Mouse (Mus musculus) intestine, postnatal 0 days (tissue): ENCODE results near the gene Hivep3. TPM values are rescaled to one million over a fixed set of nuclear protein-coding genes. Genes with fewer than 3 reads are reported as not detected.
A peak's percentile ranks its signal among the peaks of the same experiment; 100 is the strongest.

Experiments used
- ATAC-seq: fragments of 200-750 bp; cut with Nextera tagmentation; 2 replicates; pipeline ENCODE4 v1.8.0; 2017; ENCODE audit warnings: mild to moderate bottlenecking, moderate TSS enrichment, moderate library complexity
- H3K27ac ChIP-seq: fragments of 300-500 bp; sonication (generic); 2 replicates; pipeline ENCODE4 v1.5.1; 2014; ENCODE audit warnings: mild to moderate bottlenecking, low read depth, low read length, moderate library complexity
- H3K27me3 ChIP-seq: fragments of 300-500 bp; sonication (generic); replicated peaks from 2 replicates; pipeline ENCODE4 v1.6.1; 2014; ENCODE audit warnings: low read length, mixed read lengths; ENCODE audit not compliant: control insufficient read depth, insufficient read depth
- H3K36me3 ChIP-seq: fragments of 300-500 bp; sonication (generic); 2 replicates; pipeline ENCODE4 v1.6.1; 2014; ENCODE audit warnings: mild to moderate bottlenecking, moderate library complexity; ENCODE audit not compliant: control insufficient read depth, insufficient read depth
- H3K4me1 ChIP-seq: fragments of 300-500 bp; sonication (generic); replicated peaks from 2 replicates; pipeline ENCODE4 v1.6.1; 2014; ENCODE audit warnings: antibody characterized with exemption, low read length, mixed read lengths; ENCODE audit not compliant: control insufficient read depth, insufficient read depth
- H3K4me2 ChIP-seq: fragments of 300-500 bp; sonication (generic); replicated peaks from 2 replicates; pipeline ENCODE4 v1.6.1; 2014; ENCODE audit warnings: low read depth, mild to moderate bottlenecking, moderate library complexity
- H3K4me3 ChIP-seq: fragments of 300-500 bp; sonication (generic); 2 replicates; pipeline ENCODE4 v1.5.1; 2014; ENCODE audit warnings: low read depth, low read length
- H3K9ac ChIP-seq: fragments of 300-500 bp; sonication (generic); 2 replicates; pipeline ENCODE4 v1.6.1; 2014; ENCODE audit warnings: mild to moderate bottlenecking, low read depth, low read length
- H3K9me3 ChIP-seq: fragments of 300-500 bp; sonication (generic); 2 replicates; pipeline ENCODE4 v1.6.1; 2016; ENCODE audit warnings: mixed run types; ENCODE audit not compliant: control insufficient read depth
- CTCF ChIP-seq: sonication (generic); IDR thresholded peaks from 2 replicates; pipeline ENCODE4 v1.5.1; 2016; ENCODE audit warnings: low read depth, mild to moderate bottlenecking, control low read depth, antibody characterized with exemption, moderate library complexity
- WGBS: fragments of 180-500 bp; shearing (Covaris S2); extraction: QIAGEN DNeasy Blood & Tissue Kit; methylation state at CpG from one replicate; pipeline ENCODE4 v1.1.7; 2014; 5-methylcytosine and 5-hydroxymethylcytosine counted together
- polyA plus RNA-seq: library from polyadenylated mRNA; unstranded; fragments of >200 nt; fragmentation: Nextera tagmentation; extraction: Ambion mirVana; gene quantifications from 2 replicates; pipeline ENCODE4 v1.2.1, GENCODE M21; 2015

Gene Hivep3
- polyA plus RNA-seq, 1 experiment from 2014 or later = 4.1 TPM

DNA sequence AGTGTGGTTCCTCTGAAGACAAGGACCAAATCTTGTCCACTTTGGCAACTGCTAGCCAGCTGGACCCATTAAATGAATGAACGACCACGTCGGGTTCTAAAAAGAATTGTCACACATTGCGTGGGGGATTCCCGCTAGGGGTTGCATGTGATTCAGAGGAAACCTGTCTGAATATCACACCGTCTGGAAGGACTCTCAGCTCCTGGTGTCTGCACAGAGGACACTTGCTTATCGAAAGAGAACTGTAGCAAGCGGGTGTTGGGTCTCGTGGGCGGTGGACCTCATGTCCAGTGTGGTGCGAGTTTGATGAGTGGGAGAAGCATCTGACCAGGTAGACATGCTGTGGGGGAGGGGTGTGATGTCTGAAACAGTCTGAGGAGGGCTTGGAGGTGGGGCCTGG is 329.2 kb downstream of the Hivep3 start:
- Histone ChIP-seq H3K27ac (no peak overlapping the region), H3K4me1 (no peaks in the 10 kb centered on the region), H3K4me2 (no peak overlapping the region), H3K4me3 (no peak overlapping the region), H3K36me3 (no peaks in the 10 kb centered on the region), H3K9me3 (no peaks in the 10 kb centered on the region), H3K9ac (no peak overlapping the region), H3K27me3 (no peaks in the 10 kb centered on the region)
- TF ChIP-seq CTCF = no peak
- 85% methylated on average over 11 of the region's 11 CpGs for WGBS
- no peak for ATAC-seq

- TF ChIP-seq CTCF = no peak
- no peaks in the 10 kb centered on the region for H3K4me1 ChIP-seq
- peak; percentile 53; the same call in 1 of the 2 replicates for ATAC-seq
- WGBS = 75% methylated on average over 20 of the region's 20 CpGs
- no peaks in the 10 kb centered on the region for H3K27me3 ChIP-seq
- H3K4me2 ChIP-seq = no peak overlapping the region
- no peak overlapping the region for H3K27ac ChIP-seq
- H3K4me3 ChIP-seq = no peak overlapping the region
- no peak overlapping the region for H3K9ac ChIP-seq
- H3K9me3 ChIP-seq = no peaks in the 10 kb centered on the region
- no peaks in the 10 kb centered on the region for H3K36me3 ChIP-seq
Measured at GRCm38 (mm10) chr4:120063353-120064124, 330.0 kb downstream of the Hivep3 start.

DNA sequence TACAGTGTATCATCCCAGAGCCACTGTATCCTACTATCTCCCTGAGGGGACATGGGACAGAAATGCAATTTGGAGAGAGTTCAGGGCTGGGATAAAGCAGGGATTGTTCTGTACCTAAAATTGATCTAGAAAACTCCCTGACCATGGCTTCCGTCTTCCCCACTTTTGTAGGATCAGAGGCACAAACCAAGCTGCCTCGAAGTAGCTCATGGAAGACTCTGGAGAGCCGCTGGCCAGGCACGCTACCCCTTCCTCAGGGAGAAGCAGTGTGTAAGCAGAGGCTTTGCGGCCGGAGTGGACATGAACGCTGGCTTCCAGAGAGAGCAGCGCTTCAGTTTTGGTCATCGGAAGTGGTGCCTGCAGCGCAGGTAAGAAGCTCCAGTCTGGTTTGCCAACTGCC is 331.1 kb downstream of the Hivep3 start, which contains the start of gene AL607142.1:
AL607142.1 (plus strand) TSS at position 301 of the 400 bp plus-strand sequence.
- TF ChIP-seq CTCF = no peak
- no peak for ATAC-seq
- H3K4me1 ChIP-seq = 0 out of 2 replicates have a peak, but pooled peaks cover 3% of the 10 kb centered on the region
- no peak within 1 kb of the TSS for H3K9ac ChIP-seq
- no peak within 1 kb of the TSS for H3K4me3 ChIP-seq
- no peak within 1 kb of the TSS for H3K27ac ChIP-seq
- H3K9me3 ChIP-seq = no peaks in the 10 kb centered on the region
- H3K36me3 ChIP-seq = no peaks in the 10 kb centered on the region
- H3K4me2 ChIP-seq = no peak within 1 kb of the TSS
- no peaks in the 10 kb centered on the region for H3K27me3 ChIP-seq
- WGBS = 83% methylated on average over 10 of the region's 10 CpGs

- ATAC-seq = no peak
- Histone ChIP-seq H3K9ac (no peak overlapping the region), H3K4me3 (no peak overlapping the region), H3K27ac (no peak overlapping the region), H3K4me1 (peaks cover 9% of the 10 kb centered on the region; the same call in 1 of the 2 replicates), H3K27me3 (no peaks in the 10 kb centered on the region), H3K9me3 (no peaks in the 10 kb centered on the region), H3K4me2 (no peak overlapping the region), H3K36me3 (no peaks in the 10 kb centered on the region)
- 72% methylated on average over 9 of the region's 9 CpGs for WGBS
- TF ChIP-seq CTCF = no peak
Measured at GRCm38 (mm10) chr4:120066841-120067591, 333.4 kb downstream of the Hivep3 start.

GRCm38 (mm10) chr4:120067592-120068235 is 334.1 kb downstream of the Hivep3 start:
- no peaks in the 10 kb centered on the region for H3K27me3 ChIP-seq
- no peak overlapping the region for H3K4me2 ChIP-seq
- TF ChIP-seq CTCF = no peak
- no peak overlapping the region for H3K27ac ChIP-seq
- 88% methylated on average over 8 of the region's 8 CpGs for WGBS
- no peaks in the 10 kb centered on the region for H3K9me3 ChIP-seq
- no peak overlapping the region for H3K9ac ChIP-seq
- no peaks in the 10 kb centered on the region for H3K36me3 ChIP-seq
- ATAC-seq = no peak
- H3K4me1 ChIP-seq = peaks cover 9% of the 10 kb centered on the region; the same call in 1 of the 2 replicates
- no peak overlapping the region for H3K4me3 ChIP-seq
